Mouse (Mus musculus): ENCODE data around the gene Rtl8c. TPM values are rescaled to one million over a fixed set of nuclear protein-coding genes. Genes with fewer than 3 reads are reported as not detected.

Rtl8c gene
- total RNA-seq, 1 experiment from 2014 or later: 1.5 TPM

Other genes starting within 250 kb of the Rtl8c start
- gene Mospd1, start 237.5 kb upstream of the Rtl8c start, total RNA-seq (2017): 21.1 and 22.2 TPM in 2 replicates
- gene Etd, start 173.1 kb upstream of the Rtl8c start, total RNA-seq (2017): not detected in 2 replicates
- gene Gm14597, start 947 bp downstream of the Rtl8c start, total RNA-seq (2017): not detected in 2 replicates
- gene Rtl8a, start 35.6 kb downstream of the Rtl8c start, total RNA-seq (2017): 1.5 TPM in 1 of 2 replicates, not detected in the other
- gene Rtl8b, start 62.4 kb downstream of the Rtl8c start, total RNA-seq (2017): 1.6 and 3.4 TPM in 2 replicates
- gene 4930502E18Rik, start 116.8 kb downstream of the Rtl8c start, total RNA-seq (2017): not detected in 2 replicates
- gene 1700013H16Rik, start 149.8 kb downstream of the Rtl8c start, total RNA-seq (2017): not detected in 2 replicates
- 0.12 TPM in 1 of 2 replicates, not detected in the other for gene Zfp36l3, start 168.4 kb downstream of the Rtl8c start, total RNA-seq (2017)
- 0.74 TPM in 1 of 2 replicates, not detected in the other for gene Xlr, start 189.7 kb downstream of the Rtl8c start, total RNA-seq (2017)